Mouse (Mus musculus) c-Kit-positive CD71-positive TER-119-positive erythroid progenitor cells, embryonic 14.5 days (primary cell): ENCODE data around the gene Mageb18.
"Not testable (repeated sequence)": the region's sequence is repeated elsewhere in the genome, so short reads cannot be mapped to it uniquely, and the experiment has no call there.

ENCODE experiments used
- DNase-seq: peaks from one replicate; pipeline ENCODE4 v3.0.0-alpha.2; 2013; ENCODE audit warnings: low spot score

The Mageb18 gene

GRCm38 (mm10) chrX:92599472-92599871 lies at the start of gene Mageb18:
Gene Mageb18, minus strand, starts transcription at chrX:92599572.
- no peak for DNase-seq

DNA sequence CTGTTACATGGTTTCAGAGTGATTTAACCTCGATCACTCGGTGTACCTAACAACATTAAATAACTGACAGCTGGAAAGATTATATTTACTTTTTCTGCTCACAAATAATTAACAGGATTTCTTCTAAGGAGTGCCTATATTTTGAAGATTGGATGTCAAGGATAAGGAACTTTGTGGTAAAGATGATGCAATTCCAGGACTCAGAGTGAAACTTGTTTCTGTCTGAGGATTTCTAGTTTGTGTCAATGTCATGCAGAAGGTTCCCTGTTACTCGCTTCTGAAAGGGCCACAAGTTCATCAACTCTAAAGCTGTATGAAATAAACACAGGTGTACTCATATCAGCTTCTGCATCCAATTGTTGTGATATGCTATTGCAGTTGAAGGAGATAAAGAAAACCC lies 13.4 kb upstream of the Mageb18 start:
- DNase-seq: no peak

- DNase-seq: no peak
These were observed 11.1 kb upstream of the Mageb18 start for GRCm38 (mm10) chrX:92610466-92610865.

DNA sequence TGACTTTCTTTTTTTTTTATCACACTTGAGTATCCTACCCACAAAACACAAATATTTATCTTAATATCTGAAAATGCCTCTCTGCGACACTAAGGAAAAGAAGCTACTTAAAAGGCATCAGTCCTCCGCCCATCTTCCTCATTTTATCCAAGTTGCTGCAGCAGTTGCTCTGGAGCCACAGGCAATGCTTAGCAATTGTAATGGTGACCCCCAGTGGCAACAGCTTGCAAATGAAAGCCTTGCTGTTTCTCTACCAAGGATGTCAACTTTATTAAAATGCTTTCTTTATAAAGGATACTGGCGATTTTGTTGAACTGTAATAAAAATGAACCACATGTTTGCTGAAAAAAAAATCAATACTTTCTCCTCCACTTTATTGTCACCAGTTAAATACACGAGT lies 2.0 kb downstream of the Mageb18 start:
- DNase-seq: no peak

- DNase-seq: no peak
These were observed 71.5 kb downstream of the Mageb18 start for GRCm38 (mm10) chrX:92527826-92528225.

DNA sequence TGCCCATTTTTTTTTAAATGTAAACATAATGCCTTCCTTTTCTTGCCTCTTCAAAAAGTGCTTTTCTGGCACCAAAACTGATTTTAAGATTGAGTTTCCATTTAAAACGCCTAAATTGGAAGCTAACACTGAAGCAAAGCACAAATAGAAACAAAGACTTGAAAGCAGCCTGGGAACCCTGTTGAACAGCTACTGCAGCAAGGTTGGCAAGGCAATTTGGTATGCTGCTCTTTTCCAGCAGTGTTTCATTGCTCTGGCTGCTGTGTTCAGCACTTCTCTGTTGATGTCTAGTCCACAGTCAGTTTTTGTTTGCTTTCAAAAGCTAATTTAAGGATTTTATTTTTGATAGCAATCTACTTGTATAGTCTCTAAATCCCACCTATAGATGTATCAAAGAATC lies 101.1 kb downstream of the Mageb18 start:
- DNase-seq: no peak

GRCm38 (mm10) chrX:92489649-92490048 lies 109.7 kb downstream of the Mageb18 start, which contains the start of gene Gm5941:
Gene Gm5941, plus strand, starts transcription at chrX:92489949.
- not testable (repeated sequence) for DNase-seq

DNA sequence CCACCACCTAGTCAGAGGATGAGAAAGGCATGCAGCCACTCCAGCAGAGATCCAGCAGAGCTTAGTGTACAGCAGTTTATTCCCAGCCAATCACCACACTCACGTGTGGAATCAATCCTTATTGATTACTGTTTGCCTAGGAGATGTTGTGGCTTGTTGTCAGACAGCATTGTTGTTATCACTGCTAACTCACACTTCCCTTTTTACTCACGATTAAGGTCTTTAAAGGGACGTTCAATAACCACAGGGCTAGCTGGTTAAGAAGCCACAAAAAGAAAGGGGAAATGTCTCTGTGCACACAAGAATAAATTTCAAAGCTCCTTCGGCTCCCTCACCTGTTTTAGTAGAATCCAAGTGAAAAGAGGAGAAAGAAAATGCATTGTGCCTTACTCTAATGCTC lies 134.6 kb downstream of the Mageb18 start:
- no peak for DNase-seq

- DNase-seq: no peak
These were observed 138.9 kb downstream of the Mageb18 start for GRCm38 (mm10) chrX:92460496-92460895.

DNA sequence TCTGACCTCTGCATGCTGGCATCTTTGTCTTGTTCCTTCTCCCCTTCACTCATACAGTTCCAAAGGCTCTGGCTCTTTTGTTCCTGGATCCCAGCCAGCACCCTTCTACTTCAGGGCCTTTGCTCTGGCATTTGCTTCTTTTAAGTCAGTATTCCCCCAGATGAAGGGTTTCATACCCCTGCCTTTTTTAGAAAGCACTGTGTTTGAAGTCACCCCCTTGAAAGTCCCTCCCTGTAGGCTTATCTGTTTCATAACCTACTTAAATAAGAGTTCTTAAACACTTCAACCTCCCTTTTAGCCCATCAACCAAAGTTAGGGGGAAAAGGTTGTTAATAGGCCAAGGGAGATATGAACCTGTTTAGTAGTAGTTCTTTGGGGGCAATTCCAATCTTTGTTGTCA lies 212.0 kb downstream of the Mageb18 start:
- no peak for DNase-seq

GRCm38 (mm10) chrX:92342924-92343323 lies 256.4 kb downstream of the Mageb18 start:
- DNase-seq: peak; percentile 15

DNA sequence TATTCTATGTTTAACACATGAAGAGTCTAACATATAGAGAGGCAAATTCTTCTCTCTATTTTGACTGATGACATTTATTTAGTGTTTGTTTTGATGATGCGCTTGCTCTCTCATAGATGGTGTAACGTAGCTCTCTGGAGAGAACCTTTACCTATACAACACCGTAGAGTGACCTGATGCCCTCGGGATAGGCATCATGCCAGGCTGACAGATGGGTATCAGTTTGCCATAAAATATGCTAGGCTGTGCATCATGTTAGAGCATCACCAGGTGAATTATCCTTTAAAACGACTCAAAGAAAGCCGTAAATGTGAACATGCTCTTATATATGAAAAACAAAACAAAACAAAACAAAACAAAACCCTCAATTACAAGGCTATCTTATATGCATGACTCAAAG lies 258.5 kb downstream of the Mageb18 start:
- no peak for DNase-seq

- DNase-seq: no peak
These were observed 259.8 kb downstream of the Mageb18 start for GRCm38 (mm10) chrX:92339551-92339950.

DNA sequence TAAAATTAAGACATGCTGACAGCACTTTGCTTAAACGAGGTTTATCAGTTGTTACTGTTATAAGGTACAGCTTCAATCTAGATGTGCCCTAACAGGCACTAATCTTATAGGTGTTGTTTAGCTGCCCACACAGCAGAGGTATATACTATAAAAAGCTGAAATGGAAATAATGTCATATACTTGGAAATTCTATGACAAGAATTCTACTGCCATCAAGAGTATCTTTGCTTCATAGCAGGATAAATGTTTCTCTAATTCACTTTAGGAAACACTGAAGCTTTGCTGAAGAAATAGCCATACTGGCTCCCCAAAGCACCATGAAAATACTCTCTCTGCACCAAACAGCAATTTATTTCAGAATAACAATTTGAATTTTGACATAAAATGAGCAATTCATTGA lies 265.9 kb downstream of the Mageb18 start:
- no peak for DNase-seq

GRCm38 (mm10) chrX:92323599-92323998 lies 275.8 kb downstream of the Mageb18 start:
- no peak for DNase-seq

- no peak for DNase-seq
These were observed 318.8 kb downstream of the Mageb18 start for GRCm38 (mm10) chrX:92280619-92281018.
